Mouse (Mus musculus): ENCODE measurements around the gene Agbl4.
"Not testable (repeated sequence)": the region's sequence is repeated elsewhere in the genome, so short reads cannot be mapped to it uniquely, and the experiment has no call there.

Agbl4 gene

GRCm38 (mm10) chr4:110916565-110916964 lies 519.1 kb downstream of the Agbl4 start:
- DNase-seq (ENCODE audit: low spot score in 2 of 2) = no peak

GRCm38 (mm10) chr4:110921013-110921412 lies 523.6 kb downstream of the Agbl4 start:
- DNase-seq (ENCODE audit: low spot score in 2 of 2) = no peak

- DNase-seq (ENCODE audit: low spot score in 2 of 2) = no peak
Measured at GRCm38 (mm10) chr4:111001641-111002040, 604.2 kb downstream of the Agbl4 start.

DNA sequence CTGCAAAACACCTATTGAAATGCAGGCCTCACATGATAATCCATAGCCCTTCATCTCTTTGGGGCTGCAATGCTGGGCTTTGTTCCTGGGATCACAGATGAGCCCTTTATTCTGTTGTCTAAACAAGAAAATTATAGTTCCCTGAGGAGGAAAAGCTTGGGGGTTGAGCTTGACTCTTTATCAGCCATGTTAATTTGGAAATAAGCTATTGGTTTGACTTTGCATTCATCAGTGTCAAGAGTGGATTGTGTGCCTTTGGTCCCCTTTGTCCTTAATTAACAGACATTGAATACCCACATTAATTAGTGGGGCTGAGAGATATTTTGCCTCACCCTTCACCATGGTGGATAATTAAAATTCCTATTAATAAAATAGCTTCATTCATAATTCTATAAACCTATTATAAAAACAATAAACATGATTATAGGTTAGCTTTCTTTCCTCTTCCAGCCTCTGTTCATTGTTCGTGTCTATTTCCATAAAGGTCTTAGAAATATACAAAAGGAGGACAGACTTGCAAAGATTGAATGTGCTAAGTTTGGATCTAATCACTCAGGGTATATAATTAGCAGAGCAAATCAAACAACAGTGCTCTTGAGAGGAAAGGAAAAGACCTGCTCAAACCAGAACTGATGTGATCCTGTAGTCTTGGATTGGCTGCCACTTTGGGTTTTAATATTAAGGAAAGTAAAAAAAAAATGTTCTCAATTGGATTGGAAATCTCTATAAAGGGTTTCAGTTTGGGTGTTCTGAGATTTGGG lies 607.4 kb downstream of the Agbl4 start:
- no peak for DNase-seq (ENCODE audit: low spot score in 2 of 2)

DNA sequence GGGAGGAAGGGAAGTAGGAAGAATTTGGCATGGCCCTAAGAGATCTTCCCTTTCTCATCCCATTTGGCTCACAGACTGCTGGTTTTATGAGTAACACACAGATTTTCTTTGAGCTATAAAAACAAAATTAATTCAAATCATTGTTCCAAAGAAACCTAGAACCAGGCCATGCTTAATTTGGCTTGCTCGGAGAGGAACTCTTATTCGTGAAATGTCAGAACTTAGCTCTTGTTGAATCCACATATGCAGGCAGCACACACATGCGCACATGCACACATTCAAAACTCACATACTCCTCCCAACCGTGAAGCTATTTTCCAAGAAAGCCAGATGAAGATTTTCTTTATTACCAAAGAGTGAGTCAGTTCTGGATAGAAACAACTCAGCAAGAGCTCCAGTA lies 621.9 kb downstream of the Agbl4 start:
- no peak for DNase-seq (ENCODE audit: low spot score in 2 of 2)

GRCm38 (mm10) chr4:111067330-111067729 lies 669.9 kb downstream of the Agbl4 start:
- no peak for DNase-seq (ENCODE audit: low spot score in 2 of 2)

DNA sequence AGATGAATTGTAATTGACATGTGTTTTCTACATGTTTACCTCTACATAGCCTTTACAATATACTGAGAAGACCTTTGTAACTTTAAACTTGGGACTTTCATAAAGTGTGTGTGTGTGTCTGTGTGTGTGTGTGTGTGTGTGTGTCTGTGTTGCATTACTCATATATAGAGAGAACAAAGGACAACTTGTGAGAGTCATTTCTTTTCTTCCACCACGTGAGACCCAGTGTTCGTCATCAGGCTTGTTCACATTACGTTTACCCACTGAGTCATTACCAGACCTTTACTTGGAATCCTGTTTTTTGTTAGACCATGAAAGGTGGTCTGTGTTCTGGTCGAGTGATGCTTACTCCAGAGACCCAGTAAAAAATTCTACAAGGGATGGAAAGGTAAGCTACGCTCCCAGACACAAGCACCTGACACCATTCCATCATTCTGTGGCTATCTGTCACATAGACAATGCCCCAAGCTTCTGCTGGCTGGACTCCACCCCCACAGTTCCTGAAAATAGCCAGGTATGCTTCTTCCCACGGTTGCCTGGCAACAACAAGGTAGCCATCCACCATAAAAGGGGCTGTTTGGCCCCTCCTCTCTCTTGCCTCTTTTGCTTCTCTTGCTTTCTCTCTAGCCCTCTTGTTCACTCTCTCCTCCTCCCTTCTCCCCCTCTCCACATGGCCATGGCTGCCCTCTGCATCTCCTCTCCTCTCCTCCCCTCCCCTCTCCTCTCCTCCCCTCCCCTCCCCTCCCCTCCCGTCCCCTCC lies 676.5 kb downstream of the Agbl4 start:
- no peak for DNase-seq (ENCODE audit: low spot score in 2 of 2)

GRCm38 (mm10) chr4:111074701-111075154 lies 677.3 kb downstream of the Agbl4 start:
- DNase-seq (ENCODE audit: low spot score in 2 of 2) = no peak

GRCm38 (mm10) chr4:111077810-111078209 lies 680.3 kb downstream of the Agbl4 start:
- DNase-seq (ENCODE audit: low spot score in 2 of 2) = no peak

GRCm38 (mm10) chr4:111085330-111085729 lies 687.9 kb downstream of the Agbl4 start:
- DNase-seq (ENCODE audit: low spot score in 2 of 2) = no peak

DNA sequence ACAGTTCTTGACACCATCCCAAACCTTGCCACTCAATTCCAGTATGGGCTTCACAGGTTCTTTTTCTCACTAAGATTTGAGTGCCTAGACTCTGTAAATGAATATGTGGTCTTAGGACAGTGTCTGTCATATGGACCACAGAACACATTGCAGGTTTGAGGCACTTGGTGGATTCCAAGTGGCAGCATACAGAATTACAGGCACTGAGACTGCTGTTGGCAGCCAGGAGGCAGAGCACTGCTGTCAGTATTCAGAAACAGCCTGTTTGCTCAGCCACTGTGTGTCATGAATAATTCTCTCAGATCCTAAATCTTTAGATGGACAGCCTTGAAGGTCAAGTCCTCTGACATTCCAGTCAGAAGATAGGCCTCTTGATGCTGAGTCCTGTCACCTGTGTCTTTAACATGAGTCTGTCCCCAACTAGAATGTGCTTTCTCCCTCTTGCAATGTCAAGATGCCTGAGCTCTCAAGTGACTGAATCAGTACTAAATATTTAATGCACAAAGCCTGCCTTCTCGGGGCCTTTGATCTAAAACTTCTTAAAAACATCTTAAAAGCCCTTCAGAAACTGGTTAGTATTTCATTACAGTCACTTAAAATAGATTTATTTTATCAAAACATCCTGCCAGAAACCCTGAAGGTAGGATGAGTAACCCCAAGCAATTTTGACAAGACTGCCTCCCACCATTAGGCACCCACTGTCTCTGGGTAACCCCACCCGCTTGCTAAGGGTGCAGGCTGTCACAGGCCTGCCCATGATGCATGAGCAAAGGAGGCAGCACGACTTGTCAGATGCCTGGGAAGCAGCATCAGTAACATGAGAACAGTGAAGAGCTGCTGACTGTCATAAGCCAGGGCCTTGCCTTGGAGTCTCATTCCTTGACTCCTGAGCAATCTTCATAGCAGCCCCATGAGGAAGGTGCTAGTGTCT lies 739.0 kb downstream of the Agbl4 start:
- no peak for DNase-seq (ENCODE audit: low spot score in 2 of 2)

DNA sequence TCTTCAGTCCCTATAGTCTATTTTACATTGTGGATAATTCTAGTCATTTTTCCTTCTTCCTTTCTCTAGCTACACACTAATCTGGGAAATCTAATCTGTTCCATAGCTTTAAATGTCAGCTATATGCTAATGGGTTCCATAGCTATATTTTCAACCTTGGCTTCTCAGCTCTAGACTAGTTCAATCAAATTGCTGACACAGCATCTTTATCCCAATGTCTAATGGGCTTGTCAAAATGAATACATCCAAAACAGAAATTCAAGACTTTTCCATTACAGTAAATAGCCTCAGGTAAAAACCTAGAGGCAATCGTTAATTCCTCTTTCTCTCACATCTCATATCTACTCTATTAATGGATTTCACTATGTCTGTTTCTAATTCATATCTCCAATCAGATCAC lies 750.3 kb downstream of the Agbl4 start:
- no peak for DNase-seq (ENCODE audit: low spot score in 2 of 2)

GRCm38 (mm10) chr4:111155859-111156258 lies 758.4 kb downstream of the Agbl4 start:
- no peak for DNase-seq (ENCODE audit: low spot score in 2 of 2)

DNA sequence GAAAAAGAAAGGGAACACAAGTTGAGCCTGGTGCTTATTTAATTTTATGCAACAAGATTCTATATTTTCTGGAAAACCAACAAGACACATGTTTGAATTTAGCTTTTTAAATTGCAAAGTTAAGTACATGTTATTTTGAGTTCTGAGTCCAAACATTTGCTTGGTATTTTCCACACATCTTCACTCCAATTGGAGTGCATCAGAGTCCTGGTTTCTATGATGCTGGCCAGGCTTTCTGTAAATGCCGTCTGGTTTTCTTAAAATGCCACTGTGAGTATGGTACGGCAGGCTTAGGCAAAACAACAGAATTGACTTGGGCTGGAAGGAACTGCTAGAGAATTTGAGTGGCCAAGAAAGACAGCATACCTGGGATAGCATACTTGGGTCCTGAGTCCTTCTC lies 784.0 kb downstream of the Agbl4 start:
- DNase-seq (ENCODE audit: low spot score in 2 of 2) = no peak

- DNase-seq (ENCODE audit: low spot score in 2 of 2) = no peak
Measured at GRCm38 (mm10) chr4:111200100-111200499, 802.6 kb downstream of the Agbl4 start.

- no peak for DNase-seq (ENCODE audit: low spot score in 2 of 2)
Measured at GRCm38 (mm10) chr4:111215191-111215762, 817.8 kb downstream of the Agbl4 start.

- not testable (repeated sequence) for DNase-seq (ENCODE audit: low spot score in 2 of 2)
Measured at GRCm38 (mm10) chr4:111219030-111219429, 821.6 kb downstream of the Agbl4 start.

- DNase-seq (ENCODE audit: low spot score in 2 of 2) = not testable (repeated sequence)
Measured at GRCm38 (mm10) chr4:111219543-111219942, 822.1 kb downstream of the Agbl4 start.

GRCm38 (mm10) chr4:111233849-111234248 lies 836.4 kb downstream of the Agbl4 start:
- DNase-seq (ENCODE audit: low spot score in 2 of 2) = no peak

DNA sequence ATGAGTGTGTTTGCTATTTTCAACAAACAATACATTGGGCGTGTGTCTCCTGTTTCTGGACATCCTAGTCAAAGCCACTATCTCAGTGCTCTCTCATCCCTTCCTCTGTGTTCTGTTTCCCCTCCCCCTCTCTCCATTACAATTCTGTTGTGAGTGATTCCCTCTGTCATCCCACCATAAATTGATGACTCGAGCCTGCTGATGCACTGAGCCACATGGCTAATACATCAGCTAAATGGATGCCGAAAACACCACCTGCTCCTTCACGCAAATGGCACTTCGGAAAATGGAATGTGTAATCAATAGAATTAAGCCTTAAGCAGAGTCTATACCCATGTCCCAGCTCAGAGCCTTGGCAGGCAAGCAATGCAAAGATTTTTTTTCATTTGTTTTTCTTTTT lies 854.5 kb downstream of the Agbl4 start:
- no peak for DNase-seq (ENCODE audit: low spot score in 2 of 2)

GRCm38 (mm10) chr4:111255499-111255898 lies 858.0 kb downstream of the Agbl4 start:
- DNase-seq (ENCODE audit: low spot score in 2 of 2) = no peak

DNA sequence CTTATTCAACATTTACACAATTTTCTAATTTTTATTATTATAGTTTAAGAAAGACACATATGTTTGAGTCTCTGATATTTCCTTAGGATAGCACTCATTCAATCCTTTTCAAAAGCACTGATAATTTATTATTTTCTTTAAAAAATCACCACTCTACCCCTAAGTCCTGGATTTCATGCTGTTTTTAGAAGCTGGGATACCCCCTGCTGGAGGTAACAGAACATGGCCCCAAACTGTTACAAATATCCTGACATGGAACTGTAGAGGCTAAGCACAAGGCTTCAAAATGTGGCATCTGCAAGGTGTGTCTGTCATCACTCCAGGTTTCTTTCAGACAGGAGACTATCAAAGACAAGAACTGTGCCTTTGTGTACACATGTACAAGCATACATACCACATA lies 859.5 kb downstream of the Agbl4 start:
- DNase-seq (ENCODE audit: low spot score in 2 of 2) = no peak
